Mouse (Mus musculus): ENCODE measurements around the gene Apold1. TPM values are rescaled to one million over a fixed set of nuclear protein-coding genes. Genes with fewer than 3 reads are reported as not detected.
A peak's percentile ranks its signal among the peaks of the same experiment; 100 is the strongest.

Apold1 gene
- polyA plus RNA-seq, 1 experiment = 1.1 TPM

DNA sequence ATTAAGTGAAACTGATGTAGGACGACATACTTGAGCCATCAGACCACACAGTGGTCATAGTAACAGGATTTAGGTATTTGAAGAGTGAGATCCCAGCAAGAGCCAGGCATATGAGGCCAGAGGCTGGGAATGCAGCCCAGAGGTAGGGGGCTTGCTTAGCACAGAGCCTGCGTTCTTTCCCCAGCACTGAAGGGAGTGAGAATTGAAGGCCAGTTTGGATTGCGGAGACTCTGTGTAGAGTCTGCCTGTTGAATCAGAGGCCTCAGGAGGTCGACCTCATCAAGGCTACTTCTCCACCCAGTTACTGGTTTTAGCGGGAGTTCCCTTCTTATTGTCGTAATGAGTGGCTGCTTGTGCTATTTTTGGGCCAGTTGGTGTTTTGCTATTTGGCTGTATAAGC lies 35.5 kb upstream of the Apold1 start:
- H3K27ac ChIP-seq (ENCODE audit: control insufficient read depth, insufficient read depth, low read length) = no peak overlapping the region
- no peaks in the 10 kb centered on the region; the same call in 1 of the 2 replicates for H3K4me1 ChIP-seq (replicated peaks; ENCODE audit: control insufficient read depth, insufficient read depth, low read length)
- 82% methylated on average over 6 of the region's 6 CpGs for WGBS

DNA sequence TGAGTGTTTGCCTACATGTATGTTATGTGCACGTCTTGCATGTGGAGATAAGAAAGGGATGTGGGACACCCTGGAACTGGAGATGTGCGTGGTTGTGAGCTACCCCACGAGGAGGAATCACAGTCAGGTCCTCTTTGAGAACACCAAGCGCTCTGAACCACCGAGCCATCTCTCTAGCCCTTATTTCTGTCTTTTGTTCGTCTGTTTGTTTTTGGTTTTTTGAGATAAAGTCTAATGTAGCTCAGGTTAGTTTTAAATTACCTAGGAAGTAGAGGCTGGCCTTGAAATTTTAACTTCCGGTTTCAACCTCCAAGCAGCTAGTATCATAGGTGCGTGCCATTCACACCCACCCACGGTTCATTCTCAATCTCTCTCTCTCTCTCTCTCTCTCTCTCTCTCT lies 34.7 kb upstream of the Apold1 start:
- 72% methylated on average over 9 of the region's 9 CpGs for WGBS
- no peak for DNase-seq
- H3K4me3 ChIP-seq (ENCODE audit: control insufficient read depth, insufficient read depth, low read length) = no peak overlapping the region
- no peaks in the 10 kb centered on the region for H3K27me3 ChIP-seq (ENCODE audit: control insufficient read depth, insufficient read depth, low read length)
- TF ChIP-seq POLR2A (IDR thresholded peaks at IDR 0.05; ENCODE audit: control insufficient read depth, extremely low read depth, insufficient read depth, low read length, poor library complexity) (no peak), CTCF (IDR thresholded peaks at IDR 0.05; ENCODE audit: borderline replicate concordance, control insufficient read depth, extremely low read depth, insufficient read depth, low read length, poor library complexity) (no peak)
- no peaks in the 10 kb centered on the region; the same call in 1 of the 2 replicates for H3K4me1 ChIP-seq (replicated peaks; ENCODE audit: control insufficient read depth, insufficient read depth, low read length)
- peak overlapping the region; percentile 56; the same call in 1 of the 2 replicates for H3K27ac ChIP-seq (ENCODE audit: control insufficient read depth, insufficient read depth, low read length)
- peaks cover 15% of the 10 kb centered on the region for H3K36me3 ChIP-seq (ENCODE audit: control insufficient read depth, insufficient read depth, low read length)

More for the DNA sequence above, 35.5 kb upstream of the Apold1 start:
- TF ChIP-seq POLR2A (IDR thresholded peaks at IDR 0.05; ENCODE audit: control insufficient read depth, extremely low read depth, insufficient read depth, low read length, poor library complexity) = no peak
- no peak for TF ChIP-seq CTCF (IDR thresholded peaks at IDR 0.05; ENCODE audit: borderline replicate concordance, control insufficient read depth, extremely low read depth, insufficient read depth, low read length, poor library complexity)
- no peaks in the 10 kb centered on the region for H3K27me3 ChIP-seq (ENCODE audit: control insufficient read depth, insufficient read depth, low read length)
- H3K36me3 ChIP-seq (ENCODE audit: control insufficient read depth, insufficient read depth, low read length) = peaks cover 14% of the 10 kb centered on the region
- no peak for DNase-seq
- no peak overlapping the region for H3K4me3 ChIP-seq (ENCODE audit: control insufficient read depth, insufficient read depth, low read length)

DNA sequence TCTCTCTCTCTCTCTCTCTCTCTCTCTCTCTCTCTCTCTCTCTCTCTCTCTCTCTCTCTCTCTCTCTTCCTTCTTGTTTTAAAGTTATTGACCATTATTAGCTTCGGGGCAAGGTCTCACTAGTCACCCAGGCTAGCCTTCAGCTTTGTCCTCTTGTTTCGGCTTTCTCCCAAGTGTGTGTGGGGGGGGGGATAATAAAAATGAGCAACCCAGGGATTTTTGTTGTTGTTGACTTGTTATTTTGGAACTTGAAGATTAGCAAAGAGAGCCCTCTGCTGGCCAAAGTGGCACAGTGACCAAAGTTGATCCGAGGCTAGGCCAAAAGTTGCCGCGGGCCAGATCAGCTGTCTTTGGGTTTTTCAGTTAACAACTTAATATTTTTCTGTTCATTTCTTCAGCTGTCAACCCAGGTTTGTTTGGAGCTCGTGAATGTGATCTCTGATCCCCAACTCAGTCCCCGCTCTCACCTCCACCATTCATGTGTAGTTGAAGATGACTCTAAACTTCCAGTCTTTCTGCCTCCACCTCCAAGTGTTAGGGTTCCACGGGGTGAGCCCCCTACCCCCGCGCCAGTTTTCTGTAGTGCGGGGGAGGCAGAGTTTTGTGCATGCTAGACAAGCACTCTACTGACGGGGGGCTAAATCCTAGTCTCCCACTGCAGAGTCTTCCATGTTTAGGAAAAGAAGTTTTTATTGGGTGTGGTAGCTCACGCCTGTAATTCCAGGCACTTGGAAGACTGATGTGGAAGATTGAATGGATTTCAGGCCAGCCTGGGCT lies 34.0 kb upstream of the Apold1 start:
- Histone ChIP-seq H3K4me1 (replicated peaks; ENCODE audit: control insufficient read depth, insufficient read depth, low read length) (no peaks in the 10 kb centered on the region; the same call in 1 of the 2 replicates), H3K27ac (ENCODE audit: control insufficient read depth, insufficient read depth, low read length) (no peak overlapping the region), H3K27me3 (ENCODE audit: control insufficient read depth, insufficient read depth, low read length) (no peaks in the 10 kb centered on the region), H3K36me3 (ENCODE audit: control insufficient read depth, insufficient read depth, low read length) (peaks cover 11% of the 10 kb centered on the region), H3K4me3 (ENCODE audit: control insufficient read depth, insufficient read depth, low read length) (no peak overlapping the region)
- peak; percentile 67 for DNase-seq
- TF ChIP-seq POLR2A (IDR thresholded peaks at IDR 0.05; ENCODE audit: control insufficient read depth, extremely low read depth, insufficient read depth, low read length, poor library complexity) = no peak
- no peak for TF ChIP-seq CTCF (IDR thresholded peaks at IDR 0.05; ENCODE audit: borderline replicate concordance, control insufficient read depth, extremely low read depth, insufficient read depth, low read length, poor library complexity)
- 67% methylated on average over 13 of the region's 13 CpGs for WGBS

DNA sequence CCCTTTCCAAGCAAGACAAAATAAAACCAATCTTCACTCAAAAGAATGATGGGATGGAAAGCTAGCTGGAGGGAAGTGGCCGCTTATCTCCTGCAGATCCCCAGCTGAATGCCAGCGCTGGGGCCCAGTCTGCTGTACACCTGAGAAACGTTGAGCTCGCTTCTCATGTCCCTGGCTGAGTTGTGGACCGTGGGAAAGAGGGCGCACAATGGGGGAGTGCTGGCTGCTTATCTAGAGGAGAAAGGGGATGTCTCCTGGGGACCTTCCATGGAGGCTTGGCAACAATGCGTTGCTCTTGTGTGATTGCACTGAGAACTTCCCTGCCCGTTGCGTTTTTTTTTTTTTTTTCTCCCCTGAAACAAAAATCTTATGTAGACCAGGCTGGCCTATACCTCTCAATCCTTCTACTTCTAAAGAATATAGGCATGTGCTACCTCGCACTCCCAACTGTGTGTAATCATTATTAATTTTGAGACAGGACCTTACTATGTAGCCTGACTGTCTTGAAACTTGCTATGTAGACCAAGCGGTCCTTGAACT lies 32.9 kb upstream of the Apold1 start:
- H3K36me3 ChIP-seq (ENCODE audit: control insufficient read depth, insufficient read depth, low read length) = peaks cover 11% of the 10 kb centered on the region
- TF ChIP-seq CTCF (IDR thresholded peaks at IDR 0.05; ENCODE audit: borderline replicate concordance, control insufficient read depth, extremely low read depth, insufficient read depth, low read length, poor library complexity) = no peak
- TF ChIP-seq POLR2A (IDR thresholded peaks at IDR 0.05; ENCODE audit: control insufficient read depth, extremely low read depth, insufficient read depth, low read length, poor library complexity) = no peak
- 96% methylated on average over 11 of the region's 11 CpGs for WGBS

DNA sequence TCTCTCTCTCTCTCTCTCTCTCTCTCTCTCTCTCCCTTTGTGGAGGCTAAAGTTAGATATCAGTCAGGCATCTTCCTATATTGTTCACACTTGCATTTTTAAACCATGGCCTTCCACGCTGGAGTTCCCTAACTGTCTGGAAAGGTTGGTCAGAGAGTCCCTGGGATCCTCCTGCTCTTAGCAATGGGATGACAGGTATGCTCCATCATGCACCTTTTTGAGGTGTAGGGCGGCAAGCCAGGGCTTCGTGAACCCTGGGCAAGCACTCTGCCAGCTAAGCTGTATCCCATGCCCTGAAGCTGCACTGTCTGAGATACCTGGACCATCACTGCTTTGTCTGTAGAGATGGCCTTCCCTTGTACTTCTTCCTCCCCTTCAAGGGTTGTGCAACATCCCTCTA lies 32.3 kb upstream of the Apold1 start:
- WGBS = 97% methylated on average over 3 of the region's 3 CpGs
- no peak for DNase-seq
- no peak overlapping the region for H3K27ac ChIP-seq (ENCODE audit: control insufficient read depth, insufficient read depth, low read length)
- no peak overlapping the region for H3K4me3 ChIP-seq (ENCODE audit: control insufficient read depth, insufficient read depth, low read length)
- peaks cover 10% of the 10 kb centered on the region for H3K36me3 ChIP-seq (ENCODE audit: control insufficient read depth, insufficient read depth, low read length)
- H3K27me3 ChIP-seq (ENCODE audit: control insufficient read depth, insufficient read depth, low read length) = no peaks in the 10 kb centered on the region
- no peaks in the 10 kb centered on the region; the same call in 1 of the 2 replicates for H3K4me1 ChIP-seq (replicated peaks; ENCODE audit: control insufficient read depth, insufficient read depth, low read length)
- TF ChIP-seq CTCF (IDR thresholded peaks at IDR 0.05; ENCODE audit: borderline replicate concordance, control insufficient read depth, extremely low read depth, insufficient read depth, low read length, poor library complexity) = no peak

More for the DNA sequence above, 32.9 kb upstream of the Apold1 start:
- no peak overlapping the region for H3K27ac ChIP-seq (ENCODE audit: control insufficient read depth, insufficient read depth, low read length)
- no peaks in the 10 kb centered on the region for H3K27me3 ChIP-seq (ENCODE audit: control insufficient read depth, insufficient read depth, low read length)
- no peak overlapping the region for H3K4me3 ChIP-seq (ENCODE audit: control insufficient read depth, insufficient read depth, low read length)
- no peak for DNase-seq
- no peaks in the 10 kb centered on the region; the same call in 1 of the 2 replicates for H3K4me1 ChIP-seq (replicated peaks; ENCODE audit: control insufficient read depth, insufficient read depth, low read length)

DNA sequence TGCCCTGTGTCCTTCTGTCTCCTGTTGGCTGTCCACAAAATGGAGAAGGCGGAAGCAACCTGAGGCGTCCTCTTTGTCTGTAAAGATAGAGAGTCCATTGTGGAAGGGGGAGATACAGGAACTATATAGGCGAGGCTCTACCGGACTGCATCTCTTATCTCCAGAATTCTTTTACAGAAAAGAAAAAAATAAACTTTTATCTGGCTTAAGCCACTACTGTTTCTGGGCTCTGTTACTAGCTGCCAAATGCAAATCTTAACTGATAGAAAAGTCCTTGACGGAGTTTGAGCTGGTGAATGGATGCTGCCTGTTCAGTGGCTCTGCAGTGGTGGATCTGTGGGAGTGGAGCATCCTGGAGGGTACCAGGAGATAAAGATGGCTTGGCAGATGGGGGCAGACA lies 30.2 kb upstream of the Apold1 start:
- peaks cover 8% of the 10 kb centered on the region; the same call in 1 of the 2 replicates for H3K36me3 ChIP-seq (ENCODE audit: control insufficient read depth, insufficient read depth, low read length)
- 97% methylated on average over 5 of the region's 5 CpGs for WGBS
- no peak overlapping the region for H3K4me3 ChIP-seq (ENCODE audit: control insufficient read depth, insufficient read depth, low read length)

More for the DNA sequence above, 30.2 kb upstream of the Apold1 start:
- DNase-seq = no peak
- Histone ChIP-seq H3K4me1 (replicated peaks; ENCODE audit: control insufficient read depth, insufficient read depth, low read length) (no peaks in the 10 kb centered on the region; the same call in 1 of the 2 replicates), H3K27ac (ENCODE audit: control insufficient read depth, insufficient read depth, low read length) (no peak overlapping the region), H3K27me3 (ENCODE audit: control insufficient read depth, insufficient read depth, low read length) (no peaks in the 10 kb centered on the region)
- TF ChIP-seq POLR2A (IDR thresholded peaks at IDR 0.05; ENCODE audit: control insufficient read depth, extremely low read depth, insufficient read depth, low read length, poor library complexity) (no peak), CTCF (IDR thresholded peaks at IDR 0.05; ENCODE audit: borderline replicate concordance, control insufficient read depth, extremely low read depth, insufficient read depth, low read length, poor library complexity) (no peak)
